Mouse (Mus musculus) G1E-ER4 (cell line): ENCODE measurements around the gene Gm49336. TPM values are rescaled to one million over a fixed set of nuclear protein-coding genes. Genes with fewer than 3 reads are reported as not detected.

ENCODE experiments used
- GATA1 ChIP-seq: IDR thresholded peaks from one replicate; pipeline ENCODE4 v1.8.0; 2012; ENCODE audit warnings: low read length, inconsistent platforms
- polyA plus RNA-seq: library from polyadenylated mRNA; stranded (reverse); fragments of >175 nt; gene quantifications from 2 replicates; pipeline ENCODE4 v1.2.3, GENCODE M21; 2012

Gene Gm49336
- 11.0 and 15.7 TPM in 2 replicates for polyA plus RNA-seq

GRCm38 (mm10) chr14:60251281-60252003 lies at the start of gene Gm49336, which contains the start of gene Nupl1:
Gene Gm49336 (minus strand): TSS chr14:60251507.
Gene Nupl1 (minus strand): TSS chr14:60251431.
- no peak for TF ChIP-seq GATA1

GRCm38 (mm10) chr14:60301024-60301423 lies 49.7 kb upstream of the Gm49336 start:
- TF ChIP-seq GATA1 = no peak

GRCm38 (mm10) chr14:60300224-60300991 lies 49.1 kb upstream of the Gm49336 start:
- no peak for TF ChIP-seq GATA1

- TF ChIP-seq GATA1 = no peak
These were observed 44.2 kb upstream of the Gm49336 start for GRCm38 (mm10) chr14:60295531-60295930.

GRCm38 (mm10) chr14:60290363-60290762 lies 39.1 kb upstream of the Gm49336 start:
- no peak for TF ChIP-seq GATA1

GRCm38 (mm10) chr14:60286194-60286863 lies 35.0 kb upstream of the Gm49336 start:
- TF ChIP-seq GATA1 = no peak

GRCm38 (mm10) chr14:60275301-60276276 lies 24.3 kb upstream of the Gm49336 start:
- no peak for TF ChIP-seq GATA1

GRCm38 (mm10) chr14:60273346-60273745 lies 22.0 kb upstream of the Gm49336 start:
- no peak for TF ChIP-seq GATA1

GRCm38 (mm10) chr14:60269333-60269732 lies 18.0 kb upstream of the Gm49336 start:
- no peak for TF ChIP-seq GATA1

- TF ChIP-seq GATA1 = no peak
These were observed 13.9 kb upstream of the Gm49336 start, which contains the start of gene Mtmr6 for GRCm38 (mm10) chr14:60264990-60265876. Gene Mtmr6 (plus strand): TSS chr14:60265228.

- no peak for TF ChIP-seq GATA1
These were observed 11.0 kb upstream of the Gm49336 start for GRCm38 (mm10) chr14:60262316-60262715.

GRCm38 (mm10) chr14:60257851-60258250 lies 6.5 kb upstream of the Gm49336 start:
- no peak for TF ChIP-seq GATA1

- no peak for TF ChIP-seq GATA1
These were observed 5.8 kb upstream of the Gm49336 start for GRCm38 (mm10) chr14:60257101-60257500.

- TF ChIP-seq GATA1 = no peak
These were observed 5.0 kb upstream of the Gm49336 start for GRCm38 (mm10) chr14:60256356-60256755.
